Mouse (Mus musculus): ENCODE results near the gene Nova2.

Gene Nova2

DNA sequence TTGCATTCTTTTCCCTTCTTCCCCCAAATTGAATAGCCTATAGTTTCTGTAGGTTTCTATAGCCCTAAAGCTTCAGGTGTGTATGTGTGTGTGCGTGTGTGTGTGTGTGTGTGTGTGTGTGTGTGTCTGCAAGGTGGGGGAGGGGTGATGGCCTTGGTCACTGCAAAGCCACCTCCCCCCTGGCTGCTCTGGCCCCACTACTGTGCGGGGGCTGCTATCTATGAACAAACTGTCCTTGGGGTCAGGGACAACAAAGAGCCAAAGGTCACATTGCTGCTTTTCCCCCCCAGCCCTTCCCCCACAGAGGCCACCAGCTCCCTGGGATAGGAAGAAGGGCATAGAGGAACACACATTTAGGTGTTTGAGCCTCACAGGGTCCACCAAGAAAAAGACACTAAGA lies 87.2 kb downstream of the Nova2 start:
- no peak for DNase-seq

DNA sequence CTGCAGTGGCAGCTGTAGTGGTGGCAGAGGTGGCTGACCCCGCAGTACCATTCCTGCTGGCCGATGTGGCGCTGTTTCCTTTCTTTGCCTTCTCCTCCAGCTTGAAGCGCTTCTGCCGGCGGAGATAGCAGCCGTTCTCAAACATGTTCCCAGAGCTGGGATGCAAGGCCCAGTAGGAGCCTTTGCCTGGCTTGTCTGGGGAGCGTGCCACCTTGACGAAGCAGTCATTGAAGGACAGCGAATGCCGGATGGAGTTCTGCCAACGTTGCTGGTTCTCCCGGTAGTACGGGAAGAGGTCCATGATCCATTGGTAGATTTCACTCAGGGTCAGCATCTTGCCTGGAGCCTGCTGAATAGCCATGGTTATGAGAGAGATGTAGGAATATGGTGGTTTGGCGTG lies 88.8 kb downstream of the Nova2 start:
- no peak for DNase-seq
